ENCODE assay signal across 8 mouse cellular contexts in the genomic region with DNA sequence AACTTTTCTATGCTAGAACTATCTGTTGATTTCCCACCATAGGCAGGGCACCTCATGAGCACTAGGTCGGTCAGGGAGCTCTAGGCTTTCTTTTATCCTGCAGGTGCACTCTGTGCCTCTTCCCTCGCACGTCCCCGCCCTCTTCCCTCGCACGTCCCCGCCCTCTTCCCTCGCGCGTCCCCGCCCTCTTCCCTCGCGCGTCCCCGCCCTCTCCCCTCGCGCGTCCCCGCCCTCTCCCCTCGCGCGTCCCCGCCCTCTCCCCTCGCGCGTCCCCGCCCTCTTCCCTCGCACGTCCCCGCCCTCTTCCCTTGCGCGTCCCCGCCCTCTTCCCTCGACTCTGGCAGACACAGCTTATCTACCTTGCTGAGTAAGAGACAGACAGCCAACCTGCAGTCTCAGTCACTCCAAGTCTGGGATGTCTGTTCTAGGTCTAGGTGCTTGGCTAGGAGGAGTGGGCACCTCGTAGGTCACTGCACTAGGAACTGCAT. TPM values are rescaled to one million over a fixed set of nuclear protein-coding genes. Genes with fewer than 3 reads are reported as not detected.
DNase-seq lines count a peak whose midpoint lies in the region; ATAC-seq and TF ChIP-seq lines count a peak whose summit lies in the region.

No protein-coding gene starts in this region.

- TF ChIP-seq POLR2A in bone marrow, adult 2 months (IDR thresholded peaks at IDR 0.05; ENCODE audit: borderline replicate concordance, control insufficient read depth, low read depth, low read length): no peak

- peaks cover 18% of the 10 kb centered on the region; the same call in 1 of the 2 replicates for H3K36me3 ChIP-seq in ES-E14 (ENCODE audit: control insufficient read depth, insufficient read depth, low read length, poor library complexity, severe bottlenecking)
- H3K36me3 ChIP-seq in forebrain, postnatal 0 days (ENCODE audit: insufficient read depth): no peaks in the 10 kb centered on the region
- no peaks in the 10 kb centered on the region; the same call in none of the 2 replicates for H3K36me3 ChIP-seq in liver, embryonic 14.5 days (replicated peaks; ENCODE audit: control insufficient read depth, insufficient read depth, low read depth)

- no peak for TF ChIP-seq CTCF in bone marrow, adult 2 months (IDR thresholded peaks at IDR 0.05; ENCODE audit: control insufficient read depth, insufficient read depth, low read length)
- TF ChIP-seq CTCF in forebrain, postnatal 0 days (IDR thresholded peaks at IDR 0.05; ENCODE audit: low read depth): no peak
- no peak for TF ChIP-seq CTCF in liver, embryonic 14.5 days (IDR thresholded peaks at IDR 0.05; ENCODE audit: low read depth)

- peak overlapping the region in 1 of 2 experiments; percentile 46; a peak in 2 of 4 replicates for H3K4me3 ChIP-seq in ES-E14 (ENCODE audit: insufficient read depth in 1 of 2, low read depth in 1 of 2, low read length in 2 of 2, poor library complexity in 1 of 2, severe bottlenecking in 1 of 2)
- H3K4me3 ChIP-seq in bone marrow, adult 2 months (replicated peaks; ENCODE audit: control insufficient read depth, low read depth, low read length): peak overlapping the region; percentile 32
- peak overlapping the region; percentile 30 for H3K4me3 ChIP-seq in forebrain, postnatal 0 days (ENCODE audit: low read depth, low read length)
- no peak overlapping the region; a peak in 2 of 4 replicates for H3K4me3 ChIP-seq in liver, embryonic 14.5 days (ENCODE audit: insufficient read depth in 1 of 2, low read depth in 2 of 2, low read length in 2 of 2)

- no peak overlapping the region for H3K27ac ChIP-seq in ES-E14 (ENCODE audit: insufficient read depth, low read depth, low read length, poor library complexity, severe bottlenecking)
- H3K27ac ChIP-seq in bone marrow, adult 2 months (ENCODE audit: control insufficient read depth, insufficient read depth, low read depth, low read length, poor library complexity): no peak overlapping the region
- H3K27ac ChIP-seq in forebrain, postnatal 0 days (ENCODE audit: low read depth, low read length): no peak overlapping the region
- H3K27ac ChIP-seq in liver, embryonic 14.5 days: peak overlapping the region; percentile 58; the same call in 1 of the 2 replicates

- no peak overlapping the region for H3K9ac ChIP-seq in ES-E14 (ENCODE audit: insufficient read depth, low read depth, low read length, poor library complexity, severe bottlenecking)
- H3K9ac ChIP-seq in forebrain, postnatal 0 days: no peak overlapping the region
- H3K9ac ChIP-seq in liver, embryonic 14.5 days (replicated peaks): no peak overlapping the region; the same call in 1 of the 2 replicates

- WGBS in bone marrow, adult 2 months: 3% methylated on average over 22 of the region's 35 CpGs
- WGBS in forebrain, postnatal 0 days: 1% methylated on average over 31 of the region's 35 CpGs
- WGBS in liver, embryonic 14.5 days (ENCODE audit: insufficient replicate concordance): under 1% methylated on average over 30 of the region's 35 CpGs

- no peaks in the 10 kb centered on the region for H3K27me3 ChIP-seq in forebrain, postnatal 0 days (ENCODE audit: insufficient read depth, low read length)
- H3K27me3 ChIP-seq in liver, embryonic 14.5 days (ENCODE audit: control insufficient read depth, insufficient read depth, low read length): no peaks in the 10 kb centered on the region

- in situ Hi-C loops in ES-E14 (cut with MboI; ENCODE audit: low sequenced_read_pairs in 2 of 2, unreplicated experiment in 2 of 2): no loop called here

- H3K4me1 ChIP-seq in ES-E14 (ENCODE audit: control insufficient read depth in 2 of 2, insufficient read depth in 2 of 2, low read length in 2 of 2, poor library complexity in 1 of 2): peaks cover 2 to 7% of the 10 kb centered on the region in 2 experiments; a peak in 1 of 4 replicates
- H3K4me1 ChIP-seq in bone marrow, adult 2 months (ENCODE audit: control insufficient read depth, insufficient read depth, low read length): peaks cover 2% of the 10 kb centered on the region
- H3K4me1 ChIP-seq in forebrain, postnatal 0 days (ENCODE audit: insufficient read depth): peaks cover 7% of the 10 kb centered on the region
- H3K4me1 ChIP-seq in liver, embryonic 14.5 days (replicated peaks; ENCODE audit: control insufficient read depth in 2 of 2, insufficient read depth in 2 of 2, low read length in 1 of 2): peaks cover 26 to 30% of the 10 kb centered on the region in 2 experiments

- peak overlapping the region; percentile 65 for H3K4me2 ChIP-seq in forebrain, postnatal 0 days (ENCODE audit: low read depth)
- H3K4me2 ChIP-seq in liver, embryonic 14.5 days (ENCODE audit: low read depth): peak overlapping the region; percentile 53

- no peak for TF ChIP-seq EP300 in liver, embryonic 14.5 days (IDR thresholded peaks at IDR 0.05; ENCODE audit: low read depth)

- H3K9me3 ChIP-seq in ES-E14 (ENCODE audit: control insufficient read depth, insufficient read depth, low read depth, low read length): no peaks in the 10 kb centered on the region
- no peaks in the 10 kb centered on the region for H3K9me3 ChIP-seq in forebrain, postnatal 0 days (ENCODE audit: low read length)
- no peaks in the 10 kb centered on the region for H3K9me3 ChIP-seq in liver, embryonic 14.5 days (ENCODE audit: control insufficient read depth, low read length)

- peak; percentile 75 for DNase-seq in ES-E14 (ENCODE audit: low read depth, low spot score)
- peak; percentile 31 for DNase-seq in forebrain, postnatal 0 days
- DNase-seq in induced T-regulatory cell, adult 2 months (ENCODE audit: low read depth): peak; percentile 90
- peak; percentile 79 to 82 (median 80) for DNase-seq in liver, embryonic 14.5 days (ENCODE audit: low read depth in 3 of 3, low spot score in 3 of 3)
- DNase-seq in neural tube, embryonic 10.5 days (ENCODE audit: extremely low spot score, low spot score): peak; percentile 57
- DNase-seq in urinary bladder, postnatal 25 days (ENCODE audit: low spot score): peak; percentile 25
- DNase-seq in frontal cortex, adult 2 months (ENCODE audit: extremely low spot score in 1 of 2, low spot score in 1 of 2): no peak

- ATAC-seq in forebrain, postnatal 0 days: no peak
- peak; percentile 79 for ATAC-seq in liver, embryonic 14.5 days (ENCODE audit: insufficient read depth)

TF ChIP-seq in ES-E14, 5 proteins besides CTCF, POLR2A, EP300 and RAD21:
- TF ChIP-seq MAFK (IDR thresholded peaks at IDR 0.05; ENCODE audit: insufficient read depth, low read depth, low read length): no peak

RNA-seq across cellular contexts. Expression of a gene that starts 35.8 kb away (rescaled TPM):
- total RNA-seq in ES-E14 (2012; rRNA removed): 30.4 and 37.3 TPM in 2 replicates
- 18.8 and 27.7 TPM in 2 replicates for polyA plus RNA-seq in bone marrow, adult 2 months (2011; ENCODE audit: insufficient read depth, insufficient read length, low replicate concordance, missing spikeins)
- total RNA-seq in forebrain, postnatal 0 days (2014; rRNA removed): 5.1 and 8.6 TPM in 2 replicates
- polyA plus RNA-seq in forebrain, postnatal 0 days (2015; fragmentation: Nextera tagmentation; extraction: Ambion mirVana): 0.78 and 1.1 TPM in 2 replicates
- polyA plus RNA-seq in liver, embryonic 14.5 days (2012; rRNA removed): 5.4 and 6.5 TPM in 2 replicates
- 4.9 and 5.8 TPM in 2 replicates for polyA plus RNA-seq in liver, embryonic 14.5 days (2014; fragmentation: Nextera tagmentation; extraction: Ambion mirVana)
- 8.9 and 9.1 TPM in 2 replicates for polyA plus RNA-seq in frontal cortex, adult 2 months (2012; rRNA removed)

Comparison
In these comparisons a context has a peak if more than half of its experiments do, and no peak if none do; other contexts are left out.
1. DNase-seq: peak in ES-E14 (single experiment), forebrain, postnatal 0 days (single experiment), induced T-regulatory cell, adult 2 months (single experiment), liver, embryonic 14.5 days (3 of 3), neural tube, embryonic 10.5 days (single experiment) and urinary bladder, postnatal 25 days (single experiment); none in frontal cortex, adult 2 months (0 of 2).
2. H3K4me3 ChIP-seq: peak in bone marrow, adult 2 months (single experiment) and forebrain, postnatal 0 days (single experiment); none in liver, embryonic 14.5 days (0 of 2).